Mouse (Mus musculus) spleen, adult 2 months (tissue): ENCODE results near the gene Zbtb16.

Source experiments
- CTCF ChIP-seq: fragments of 200-500 bp; IDR thresholded peaks from 2 replicates; pipeline ENCODE4 v1.5.1; 2011; ENCODE audit warnings: mild to moderate bottlenecking, inconsistent platforms; ENCODE audit not compliant: insufficient read depth, insufficient read length, insufficient replicate concordance; ENCODE audit errors: extremely low read depth
- POLR2A ChIP-seq: fragments of 200-500 bp; IDR thresholded peaks from 2 replicates; pipeline ENCODE4 v1.6.1; 2011; ENCODE audit warnings: low read depth, low read length, inconsistent platforms

- TF ChIP-seq POLR2A (no peak), CTCF (no peak)
Measured at GRCm38 (mm10) chr9:48759098-48759497, 76.9 kb downstream of the Zbtb16 start.
